Mouse (Mus musculus) embryonic facial prominence, embryonic 12.5 days (tissue): ENCODE data around the gene Slc9a6. TPM values are rescaled to one million over a fixed set of nuclear protein-coding genes. Genes with fewer than 3 reads are reported as not detected.

Experiments
- ATAC-seq: fragments of 200-750 bp; cut with Nextera tagmentation; 2 replicates; pipeline ENCODE4 v1.8.0; 2017; ENCODE audit not compliant: insufficient number of reproducible peaks, insufficient read depth, low FRiP score, low TSS enrichment
- H3K27ac ChIP-seq: fragments of 300-500 bp; sonication (generic); 2 replicates; pipeline ENCODE4 v1.5.1; 2016; ENCODE audit warnings: mild to moderate bottlenecking
- H3K27me3 ChIP-seq: fragments of 300-500 bp; sonication (generic); 2 replicates; pipeline ENCODE4 v1.6.1; 2016; ENCODE audit warnings: mild to moderate bottlenecking, moderate library complexity
- H3K36me3 ChIP-seq: fragments of 300-500 bp; sonication (generic); 2 replicates; pipeline ENCODE4 v1.6.1; 2016; ENCODE audit warnings: mild to moderate bottlenecking
- H3K4me1 ChIP-seq: fragments of 300-500 bp; sonication (generic); 2 replicates; pipeline ENCODE4 v1.6.1; 2016
- H3K4me2 ChIP-seq: fragments of 300-500 bp; sonication (generic); replicated peaks from 2 replicates; pipeline ENCODE4 v1.6.1; 2016; ENCODE audit warnings: mild to moderate bottlenecking, moderate library complexity
- H3K4me3 ChIP-seq: fragments of 300-500 bp; sonication (generic); 2 replicates; pipeline ENCODE4 v1.5.1; 2016; ENCODE audit warnings: mild to moderate bottlenecking
- H3K9ac ChIP-seq: fragments of 300-500 bp; sonication (generic); 2 replicates; pipeline ENCODE4 v1.6.1; 2016; ENCODE audit warnings: mild to moderate bottlenecking, moderate library complexity
- H3K9me3 ChIP-seq: fragments of 300-500 bp; sonication (generic); 2 replicates; pipeline ENCODE4 v1.6.1; 2016; ENCODE audit warnings: mild to moderate bottlenecking, moderate library complexity
- WGBS: fragments of 180-500 bp; shearing (Covaris S2); methylation state at CpG from one replicate; pipeline ENCODE4 v1.1.7; 2016; 5-methylcytosine and 5-hydroxymethylcytosine counted together
- polyA plus RNA-seq: library from polyadenylated mRNA; unstranded; fragments of >200 nt; fragmentation: Nextera tagmentation; extraction: Ambion mirVana; gene quantifications from 2 replicates; pipeline ENCODE4 v1.2.1, GENCODE M21; 2016

Slc9a6 gene
- polyA plus RNA-seq, 1 experiment from 2014 or later = 18.0 TPM

DNA sequence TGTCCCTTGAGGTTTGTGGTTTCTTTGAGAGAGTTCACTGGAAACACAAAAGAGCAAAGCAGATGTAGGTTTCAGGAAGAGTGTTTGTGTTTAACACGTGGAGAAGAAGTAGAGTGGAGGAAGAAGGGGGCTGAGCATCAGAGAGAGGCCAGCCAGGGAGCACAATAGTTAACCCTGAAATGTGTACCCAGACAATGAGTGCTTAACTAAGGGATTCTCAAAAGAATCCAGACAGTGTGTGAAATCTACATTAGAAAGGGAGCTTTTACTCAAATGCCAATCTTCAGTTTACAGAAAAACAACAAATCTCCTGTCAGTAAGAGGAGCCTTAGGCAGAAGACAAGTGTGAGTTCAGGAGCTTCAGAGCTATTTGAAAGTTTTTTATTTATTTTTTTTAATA, 30.5 kb downstream of the Slc9a6 start:
- no peaks in the 10 kb centered on the region for H3K36me3 ChIP-seq
- no peak overlapping the region for H3K4me3 ChIP-seq
- no peak for ATAC-seq
- no peak overlapping the region for H3K9ac ChIP-seq
- whole genome bisulfite sequencing = 14% methylated on average over 1 of the region's 1 CpGs
- H3K4me2 ChIP-seq = no peak overlapping the region
- H3K27me3 ChIP-seq = no peaks in the 10 kb centered on the region
- no peak overlapping the region for H3K27ac ChIP-seq
- no peaks in the 10 kb centered on the region for H3K9me3 ChIP-seq
- H3K4me1 ChIP-seq = no peaks in the 10 kb centered on the region

- Histone ChIP-seq H3K9me3 (no peaks in the 10 kb centered on the region), H3K27ac (no peak overlapping the region), H3K27me3 (no peaks in the 10 kb centered on the region), H3K4me2 (no peak overlapping the region), H3K9ac (no peak overlapping the region), H3K4me3 (no peak overlapping the region), H3K4me1 (no peaks in the 10 kb centered on the region), H3K36me3 (no peaks in the 10 kb centered on the region)
- 58% methylated on average over 7 of the region's 7 CpGs for WGBS
- ATAC-seq = no peak
Observed at GRCm38 (mm10) chrX:56649549-56650354, 40.2 kb downstream of the Slc9a6 start.

GRCm38 (mm10) chrX:56650355-56650652, 40.7 kb downstream of the Slc9a6 start:
- H3K27me3 ChIP-seq = no peaks in the 10 kb centered on the region
- WGBS = 74% methylated on average over 2 of the region's 2 CpGs
- no peak overlapping the region for H3K4me3 ChIP-seq
- no peaks in the 10 kb centered on the region for H3K9me3 ChIP-seq
- no peak for ATAC-seq
- no peaks in the 10 kb centered on the region for H3K36me3 ChIP-seq
- no peaks in the 10 kb centered on the region for H3K4me1 ChIP-seq
- no peak overlapping the region for H3K4me2 ChIP-seq
- H3K9ac ChIP-seq = no peak overlapping the region
- H3K27ac ChIP-seq = no peak overlapping the region

- ATAC-seq = no peak
- no peak overlapping the region for H3K4me2 ChIP-seq
- H3K36me3 ChIP-seq = no peaks in the 10 kb centered on the region
- H3K27ac ChIP-seq = no peak overlapping the region
- no peaks in the 10 kb centered on the region for H3K9me3 ChIP-seq
- H3K9ac ChIP-seq = no peak overlapping the region
- H3K27me3 ChIP-seq = no peaks in the 10 kb centered on the region
- H3K4me3 ChIP-seq = no peak overlapping the region
- H3K4me1 ChIP-seq = no peaks in the 10 kb centered on the region
- 66% methylated on average over 6 of the region's 6 CpGs for WGBS
Observed at GRCm38 (mm10) chrX:56650885-56651284, 41.3 kb downstream of the Slc9a6 start.

DNA sequence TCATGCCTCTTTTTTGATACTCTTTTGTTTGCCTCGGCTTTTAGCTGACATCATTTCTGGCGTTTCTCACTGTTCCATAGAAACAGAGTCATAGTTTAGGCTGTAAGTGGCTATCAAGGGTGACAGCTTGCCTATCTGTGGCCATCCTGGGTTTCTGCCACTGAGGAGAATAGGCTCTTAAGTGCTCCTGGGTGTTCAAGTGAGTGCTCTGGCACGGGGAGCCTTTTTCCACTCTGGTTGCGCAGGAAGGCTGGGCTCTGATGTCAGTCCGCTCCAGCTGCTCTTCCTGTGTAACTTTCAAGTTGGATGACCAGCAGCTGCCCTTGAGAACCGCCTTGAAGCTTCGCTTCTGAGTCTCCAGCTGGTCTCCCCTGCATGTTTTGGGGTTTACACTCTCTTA, 42.2 kb downstream of the Slc9a6 start:
- no peaks in the 10 kb centered on the region for H3K27me3 ChIP-seq
- 85% methylated on average over 7 of the region's 7 CpGs for WGBS

GRCm38 (mm10) chrX:56655686-56656085, 46.1 kb downstream of the Slc9a6 start:
- Histone ChIP-seq H3K27me3 (no peaks in the 10 kb centered on the region), H3K9ac (no peak overlapping the region), H3K4me3 (no peak overlapping the region), H3K9me3 (no peaks in the 10 kb centered on the region), H3K4me1 (no peaks in the 10 kb centered on the region), H3K27ac (no peak overlapping the region), H3K36me3 (no peaks in the 10 kb centered on the region), H3K4me2 (no peak overlapping the region)
- no peak for ATAC-seq
- WGBS = 62% methylated on average over 2 of the region's 2 CpGs

More for the DNA sequence above, 42.2 kb downstream of the Slc9a6 start:
- Histone ChIP-seq H3K27ac (no peak overlapping the region), H3K36me3 (no peaks in the 10 kb centered on the region), H3K9me3 (no peaks in the 10 kb centered on the region), H3K4me3 (no peak overlapping the region), H3K4me1 (no peaks in the 10 kb centered on the region), H3K4me2 (no peak overlapping the region), H3K9ac (no peak overlapping the region)
- no peak for ATAC-seq

DNA sequence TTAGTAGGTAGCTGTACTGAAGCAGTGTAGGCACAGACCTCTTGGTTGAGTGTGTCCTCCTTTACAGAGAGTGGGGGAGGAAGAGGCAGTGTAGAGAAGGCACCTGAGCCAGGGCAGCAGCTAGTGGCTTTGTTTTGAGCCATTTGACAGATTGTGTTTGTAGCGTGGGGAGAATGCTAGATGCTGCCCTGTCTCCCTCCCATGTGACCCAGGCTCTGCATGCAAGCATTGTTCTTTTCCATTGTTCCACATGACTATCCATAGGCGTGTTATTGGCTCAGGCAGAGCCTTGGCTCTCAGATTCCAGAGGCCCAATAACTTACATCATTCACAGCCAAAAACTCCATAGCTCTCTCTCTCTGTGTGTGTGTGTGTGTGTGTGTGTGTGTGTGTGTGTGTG, 49.7 kb downstream of the Slc9a6 start:
- H3K4me2 ChIP-seq = no peak overlapping the region
- no peak for ATAC-seq
- no peaks in the 10 kb centered on the region for H3K36me3 ChIP-seq
- no peak overlapping the region for H3K27ac ChIP-seq
- H3K9ac ChIP-seq = no peak overlapping the region
- 63% methylated on average over 2 of the region's 2 CpGs for WGBS
- no peak overlapping the region for H3K4me3 ChIP-seq
- no peaks in the 10 kb centered on the region for H3K9me3 ChIP-seq
- H3K4me1 ChIP-seq = no peaks in the 10 kb centered on the region
- H3K27me3 ChIP-seq = no peaks in the 10 kb centered on the region

GRCm38 (mm10) chrX:56661143-56661542, 51.6 kb downstream of the Slc9a6 start:
- H3K27ac ChIP-seq = no peak overlapping the region
- H3K9me3 ChIP-seq = no peaks in the 10 kb centered on the region
- H3K4me3 ChIP-seq = no peak overlapping the region
- H3K27me3 ChIP-seq = no peaks in the 10 kb centered on the region
- H3K4me1 ChIP-seq = no peaks in the 10 kb centered on the region
- ATAC-seq = no peak
- no peaks in the 10 kb centered on the region for H3K36me3 ChIP-seq
- no peak overlapping the region for H3K4me2 ChIP-seq
- WGBS = 90% methylated on average over 12 of the region's 12 CpGs
- no peak overlapping the region for H3K9ac ChIP-seq

- 88% methylated on average over 6 of the region's 6 CpGs for WGBS
- H3K27me3 ChIP-seq = no peaks in the 10 kb centered on the region
- H3K9me3 ChIP-seq = no peaks in the 10 kb centered on the region
- H3K4me3 ChIP-seq = no peak overlapping the region
- H3K36me3 ChIP-seq = no peaks in the 10 kb centered on the region
- no peaks in the 10 kb centered on the region for H3K4me1 ChIP-seq
- no peak overlapping the region for H3K4me2 ChIP-seq
- H3K9ac ChIP-seq = no peak overlapping the region
- no peak overlapping the region for H3K27ac ChIP-seq
- no peak for ATAC-seq
Observed at GRCm38 (mm10) chrX:56662316-56662715, 52.8 kb downstream of the Slc9a6 start.

DNA sequence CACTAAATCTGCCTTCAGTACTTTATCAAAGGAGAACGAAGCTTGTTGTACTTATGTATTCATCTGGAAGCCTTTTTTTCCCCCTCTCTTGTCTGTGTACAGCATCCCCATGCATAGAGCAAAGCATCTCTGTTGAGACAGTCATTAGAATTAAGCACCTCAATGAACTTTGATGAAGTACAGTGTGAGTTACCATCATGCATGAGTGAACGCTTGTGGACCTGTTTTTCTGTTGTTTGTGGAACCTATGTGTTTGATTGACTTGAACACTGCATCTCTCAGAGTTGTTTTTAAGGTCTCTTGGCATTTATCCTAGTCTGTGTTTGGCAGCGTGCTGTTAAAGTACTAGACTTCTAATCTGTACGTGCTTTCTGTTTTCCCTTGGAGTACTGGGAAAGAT, 53.8 kb downstream of the Slc9a6 start:
- no peak for ATAC-seq
- Histone ChIP-seq H3K4me1 (no peaks in the 10 kb centered on the region), H3K4me3 (no peak overlapping the region), H3K27me3 (no peaks in the 10 kb centered on the region), H3K9me3 (no peaks in the 10 kb centered on the region), H3K4me2 (no peak overlapping the region), H3K9ac (no peak overlapping the region), H3K36me3 (no peaks in the 10 kb centered on the region), H3K27ac (no peak overlapping the region)
- WGBS = 78% methylated on average over 4 of the region's 4 CpGs

DNA sequence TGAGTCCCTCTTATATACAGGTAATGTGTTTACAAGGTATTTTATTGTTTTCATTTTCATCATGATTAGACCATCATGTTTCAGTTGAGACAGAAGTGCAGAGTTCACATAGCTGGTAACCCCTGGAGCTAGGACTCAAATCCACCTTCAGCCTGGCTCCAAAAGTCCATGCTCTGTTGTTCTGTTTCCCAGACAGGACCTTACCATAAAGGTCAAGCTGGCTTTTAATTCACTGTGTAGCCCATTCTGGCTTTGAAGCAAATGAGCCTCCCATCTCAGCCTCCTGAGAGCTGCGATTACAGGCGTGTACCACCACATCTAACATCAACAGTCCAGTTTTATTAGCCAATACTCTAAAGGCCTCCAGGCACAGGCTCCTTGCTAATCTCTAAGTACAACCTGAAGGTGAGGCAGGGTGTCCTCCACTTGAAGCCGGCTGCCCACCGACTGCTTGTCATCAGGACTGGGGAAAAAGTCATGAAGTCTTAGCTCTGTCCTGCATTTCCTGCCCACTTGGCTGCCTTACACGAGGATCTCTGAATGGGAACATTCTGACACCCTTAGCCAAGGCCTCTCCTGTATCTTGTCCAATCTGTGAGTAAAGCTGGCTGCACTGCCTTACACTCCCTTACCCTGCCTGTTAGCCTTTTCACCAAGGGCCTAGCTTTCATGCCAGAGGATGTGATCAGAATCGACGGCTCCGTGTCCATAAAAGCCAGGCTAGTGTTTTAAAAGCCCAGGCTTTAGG, 55.8 kb downstream of the Slc9a6 start:
- H3K4me3 ChIP-seq = no peak overlapping the region
- 80% methylated on average over 8 of the region's 8 CpGs for whole genome bisulfite sequencing
- H3K27me3 ChIP-seq = no peaks in the 10 kb centered on the region
- H3K36me3 ChIP-seq = no peaks in the 10 kb centered on the region
- ATAC-seq = no peak
- no peaks in the 10 kb centered on the region for H3K4me1 ChIP-seq
- H3K27ac ChIP-seq = no peak overlapping the region
- H3K9ac ChIP-seq = no peak overlapping the region
- H3K4me2 ChIP-seq = no peak overlapping the region
- no peaks in the 10 kb centered on the region for H3K9me3 ChIP-seq

GRCm38 (mm10) chrX:56667296-56667695, 57.7 kb downstream of the Slc9a6 start:
- no peak overlapping the region for H3K4me2 ChIP-seq
- ATAC-seq = no peak
- no peak overlapping the region for H3K27ac ChIP-seq
- H3K9me3 ChIP-seq = no peaks in the 10 kb centered on the region
- H3K9ac ChIP-seq = no peak overlapping the region
- no peak overlapping the region for H3K4me3 ChIP-seq
- 79% methylated on average over 6 of the region's 6 CpGs for WGBS
- no peaks in the 10 kb centered on the region for H3K4me1 ChIP-seq
- no peaks in the 10 kb centered on the region for H3K27me3 ChIP-seq
- H3K36me3 ChIP-seq = no peaks in the 10 kb centered on the region
